9 mouse cellular contexts compared by ENCODE assay signal in the genomic region with DNA sequence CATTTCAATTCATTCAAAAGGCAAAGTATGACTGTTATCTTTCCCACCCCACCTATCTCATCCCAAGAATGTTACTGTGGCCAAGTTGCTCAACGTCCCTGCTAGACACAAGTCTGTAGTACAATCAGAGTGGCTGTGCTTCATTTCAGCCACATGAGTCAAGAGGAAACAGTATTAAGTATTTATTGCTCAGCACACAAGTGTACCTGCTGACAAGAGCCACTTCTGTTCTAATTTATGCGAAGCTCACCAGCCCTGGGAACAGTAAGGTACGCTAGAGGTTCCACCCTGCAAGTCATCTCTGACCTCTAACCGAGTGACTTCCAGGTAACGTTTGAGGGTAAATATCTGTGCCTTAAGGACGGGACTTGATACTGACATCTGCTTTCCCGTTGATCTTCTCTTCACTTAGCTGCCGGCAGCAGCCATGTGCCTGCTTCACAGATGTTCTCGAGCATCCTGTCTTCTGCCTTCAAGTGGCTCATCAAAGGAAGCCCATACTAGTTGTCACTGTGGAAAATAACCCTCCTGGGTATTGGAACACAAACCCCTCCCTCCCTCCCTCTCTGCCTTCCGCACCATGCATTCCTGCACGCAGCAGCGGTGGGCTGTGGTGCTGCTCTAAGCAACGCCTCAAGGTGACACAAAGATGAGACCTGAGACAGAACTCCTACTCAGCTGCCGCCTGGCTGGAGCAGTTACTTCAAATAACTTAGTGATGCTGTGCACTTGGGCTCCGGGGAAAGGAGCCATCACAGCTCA. TPM values are rescaled to one million over a fixed set of nuclear protein-coding genes. Genes with fewer than 3 reads are reported as not detected.
DNase-seq lines count a peak whose midpoint lies in the region; ATAC-seq lines count a peak whose summit lies in the region.
"Had no signal": no experiment of that assay in that cellular context is flagged by ENCODE, and none has a peak within 500 bp of the region (broad histone marks: within the 10 kb centered on the region; RNA-seq: fewer than 3 reads in every experiment).

No protein-coding gene starts in this region.

- no peaks in the 10 kb centered on the region for H3K27me3 ChIP-seq in heart, embryonic 15.5 days
- H3K27me3 ChIP-seq in forebrain, embryonic 13.5 days, result no peaks in the 10 kb centered on the region
- peaks cover 7% of the 10 kb centered on the region for H3K27me3 ChIP-seq in liver, embryonic 13.5 days
- H3K27me3 ChIP-seq in stomach, embryonic 15.5 days (replicated peaks), result no peaks in the 10 kb centered on the region

- DNase-seq in heart, postnatal 36 days, result no peak
- no peak for DNase-seq in liver, embryonic 13.5 days
- no peak for DNase-seq in layer of hippocampus, adult 8-10 months (ENCODE audit: low spot score in 2 of 2)
- DNase-seq in layer of hippocampus, adult 18-20 months (ENCODE audit: low spot score in 2 of 2), result no peak

- H3K27ac ChIP-seq in heart, embryonic 15.5 days, result peak overlapping the region; percentile 78
- no peak overlapping the region for H3K27ac ChIP-seq in forebrain, embryonic 13.5 days
- no peak overlapping the region for H3K27ac ChIP-seq in liver, embryonic 13.5 days
- peak overlapping the region; percentile 11; the same call in 1 of the 2 replicates for H3K27ac ChIP-seq in stomach, embryonic 15.5 days

- 15% methylated on average over 15 of the region's 15 CpGs for WGBS in heart, embryonic 15.5 days
- WGBS in forebrain, embryonic 13.5 days, result 24% methylated on average over 15 of the region's 15 CpGs
- 36% methylated on average over 15 of the region's 15 CpGs for WGBS in liver, embryonic 13.5 days (ENCODE audit: insufficient replicate concordance)
- 34% methylated on average over 15 of the region's 15 CpGs for WGBS in stomach, embryonic 15.5 days

- H3K4me1 ChIP-seq in heart, embryonic 15.5 days (replicated peaks), result peaks cover 80% of the 10 kb centered on the region
- peaks cover 39% of the 10 kb centered on the region for H3K4me1 ChIP-seq in forebrain, embryonic 13.5 days
- peaks cover 10% of the 10 kb centered on the region; the same call in 1 of the 2 replicates for H3K4me1 ChIP-seq in liver, embryonic 13.5 days (replicated peaks)
- H3K4me1 ChIP-seq in stomach, embryonic 15.5 days, result peaks cover 16% of the 10 kb centered on the region; the same call in 1 of the 2 replicates

- H3K9ac ChIP-seq in heart, embryonic 15.5 days, result peak overlapping the region; percentile 30; the same call in 1 of the 2 replicates
- H3K9ac ChIP-seq in forebrain, embryonic 13.5 days, result peak overlapping the region; percentile 34; the same call in 1 of the 2 replicates
- H3K9ac ChIP-seq in liver, embryonic 13.5 days, result no peak overlapping the region
- H3K9ac ChIP-seq in stomach, embryonic 15.5 days, result no peak overlapping the region

- intact Hi-C loops in heart, postnatal 36 days (cut with DNase I), result no loop called here

- H3K4me2 ChIP-seq in heart, embryonic 15.5 days, result peak overlapping the region; percentile 51
- peak overlapping the region; percentile 35 for H3K4me2 ChIP-seq in forebrain, embryonic 13.5 days
- H3K4me2 ChIP-seq in liver, embryonic 13.5 days, result peak overlapping the region; percentile 29
- H3K4me2 ChIP-seq in stomach, embryonic 15.5 days, result peak overlapping the region; percentile 38

- H3K4me3 ChIP-seq in heart, embryonic 15.5 days, result peak overlapping the region; percentile 12; the same call in 1 of the 2 replicates
- no peak overlapping the region for H3K4me3 ChIP-seq in forebrain, embryonic 13.5 days
- H3K4me3 ChIP-seq in liver, embryonic 13.5 days (replicated peaks), result no peak overlapping the region
- H3K4me3 ChIP-seq in stomach, embryonic 15.5 days (replicated peaks), result no peak overlapping the region

- H3K9me3 ChIP-seq in heart, embryonic 15.5 days (replicated peaks), result no peaks in the 10 kb centered on the region
- H3K9me3 ChIP-seq in forebrain, embryonic 13.5 days (replicated peaks), result no peaks in the 10 kb centered on the region
- no peaks in the 10 kb centered on the region for H3K9me3 ChIP-seq in liver, embryonic 13.5 days (replicated peaks)
- H3K9me3 ChIP-seq in stomach, embryonic 15.5 days, result no peaks in the 10 kb centered on the region

- ATAC-seq in heart, embryonic 15.5 days (replicated peaks; ENCODE audit: insufficient number of reproducible peaks, insufficient read depth, low FRiP score, low read depth), result 0 out of 2 replicates have a peak, but pooled peaks have one; percentile 36
- ATAC-seq in forebrain, embryonic 13.5 days, result peak; percentile 54; the same call in 1 of the 2 replicates
- no peak for ATAC-seq in liver, embryonic 13.5 days (ENCODE audit: low read depth)
- no peak for ATAC-seq in stomach, embryonic 15.5 days (ENCODE audit: insufficient read depth, low FRiP score, low read depth)
- no peak for ATAC-seq in erythroblast, adult 5-6 weeks (replicated peaks; ENCODE audit: low FRiP score, poor library complexity, severe bottlenecking)

- H3K36me3 ChIP-seq in heart, embryonic 15.5 days, result no peaks in the 10 kb centered on the region
- 0 out of 2 replicates have a peak, but pooled peaks cover 4% of the 10 kb centered on the region for H3K36me3 ChIP-seq in forebrain, embryonic 13.5 days (ENCODE audit: poor library complexity, severe bottlenecking)
- H3K36me3 ChIP-seq in liver, embryonic 13.5 days, result no peaks in the 10 kb centered on the region
- H3K36me3 ChIP-seq in stomach, embryonic 15.5 days, result no peaks in the 10 kb centered on the region
- H3K36me3 ChIP-seq: G1E had no signal

RNA-seq across cellular contexts. Expression of gene Stk39, which starts 36.4 kb away (rescaled TPM):
- polyA plus RNA-seq in heart, embryonic 15.5 days (2015; fragmentation: Nextera tagmentation; extraction: Ambion mirVana), result 54.8 and 66.2 TPM in 2 replicates
- total RNA-seq in heart, postnatal 36 days (2021), result 10 to 100 TPM; 67.5 to 80.3 TPM
- 27.7 and 28.2 TPM in 2 replicates for polyA plus RNA-seq in forebrain, embryonic 13.5 days (2015; fragmentation: Nextera tagmentation; extraction: Ambion mirVana)
- polyA plus RNA-seq in liver, embryonic 13.5 days (2015; fragmentation: Nextera tagmentation; extraction: Ambion mirVana), result 1.9 and 2.2 TPM in 2 replicates
- polyA plus RNA-seq in stomach, embryonic 15.5 days (2015; fragmentation: Nextera tagmentation; extraction: Ambion mirVana), result 20.3 and 21.7 TPM in 2 replicates
- total RNA-seq in layer of hippocampus, adult 8-10 months (2022), result 10 to 100 TPM; 66.7 to 76.9 (median 76.1) TPM
- 10 to 100 TPM; 82.1 to 82.4 TPM for total RNA-seq in layer of hippocampus, adult 18-20 months (2021)
- total RNA-seq in erythroblast, adult 5-6 weeks (2015; ENCODE audit: low replicate concordance), result 5.9 TPM in 1 of 2 replicates, not detected in the other
- total RNA-seq in erythroblast, adult 5-6 weeks (2017; ENCODE audit: low replicate concordance), result 1.0 and 3.1 TPM in 2 replicates
- polyA plus RNA-seq: G1E had no signal

Comparison
In these comparisons a context has a peak if more than half of its experiments do, and no peak if none do; other contexts are left out.
1. ATAC-seq: peak in heart, embryonic 15.5 days (single experiment) and forebrain, embryonic 13.5 days (single experiment); none in liver, embryonic 13.5 days (single experiment), stomach, embryonic 15.5 days (single experiment) and erythroblast, adult 5-6 weeks (single experiment).
2. H3K27ac ChIP-seq: peak in heart, embryonic 15.5 days (single experiment) and stomach, embryonic 15.5 days (single experiment); none in forebrain, embryonic 13.5 days (single experiment) and liver, embryonic 13.5 days (single experiment).
3. H3K9ac ChIP-seq: peak in heart, embryonic 15.5 days (single experiment) and forebrain, embryonic 13.5 days (single experiment); none in liver, embryonic 13.5 days (single experiment) and stomach, embryonic 15.5 days (single experiment).
4. RNA of gene Stk39, which starts 36.4 kb away (total RNA-seq): 82.1 to 82.4 TPM in layer of hippocampus, adult 18-20 months, 67.5 to 80.3 TPM in heart, postnatal 36 days and 66.7 to 76.9 TPM in layer of hippocampus, adult 8-10 months; 1.0 to 5.9 TPM in erythroblast, adult 5-6 weeks; every median in the first group is over 4 times any median in the second.
5. Peak in every context shown above with its lines, with median percentiles within 50 percentile points of each other: H3K4me2 ChIP-seq.